Mouse (Mus musculus): ENCODE data around the gene Cnbp.

The Cnbp gene

DNA sequence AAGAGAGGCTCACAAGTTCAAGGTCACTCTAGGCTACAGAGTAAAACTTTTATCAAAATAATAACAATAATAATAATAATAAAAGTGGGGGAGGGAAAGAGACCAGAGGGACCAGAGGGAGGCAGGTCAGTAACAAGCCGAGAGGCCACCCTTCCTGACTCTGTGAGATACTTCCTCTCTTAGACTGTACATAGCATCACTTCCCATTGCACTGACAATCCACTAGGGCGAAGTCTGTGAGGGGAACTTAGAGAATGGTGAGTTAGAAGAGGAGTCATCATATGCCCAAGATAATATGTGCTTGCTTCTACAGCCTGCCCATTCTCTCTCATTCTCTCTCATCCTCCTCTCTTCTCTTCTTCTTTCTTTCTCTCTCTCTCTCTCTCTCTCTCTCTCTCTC lies 44.9 kb downstream of the Cnbp start:
- DNase-seq (ENCODE audit: low spot score): no peak

DNA sequence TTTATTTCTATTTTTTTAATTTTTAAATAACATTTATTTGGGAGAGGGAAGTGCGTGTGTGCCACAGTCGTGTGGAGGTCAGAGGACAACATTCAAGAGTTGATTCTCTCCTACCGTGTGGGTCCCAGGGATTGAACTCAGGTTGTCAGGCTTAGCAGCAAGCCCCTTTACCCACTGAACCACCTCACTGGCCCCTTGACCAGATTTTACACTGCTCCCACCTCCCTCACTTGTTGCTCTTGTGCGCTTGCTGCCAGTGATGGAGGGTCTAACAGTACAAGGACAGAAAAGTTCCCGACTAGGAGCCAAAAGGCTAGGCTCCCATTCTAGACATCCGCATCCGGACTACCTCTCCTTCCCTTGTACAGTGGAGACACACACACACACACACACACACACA lies 45.5 kb downstream of the Cnbp start:
- no peak for DNase-seq (ENCODE audit: low spot score)

DNA sequence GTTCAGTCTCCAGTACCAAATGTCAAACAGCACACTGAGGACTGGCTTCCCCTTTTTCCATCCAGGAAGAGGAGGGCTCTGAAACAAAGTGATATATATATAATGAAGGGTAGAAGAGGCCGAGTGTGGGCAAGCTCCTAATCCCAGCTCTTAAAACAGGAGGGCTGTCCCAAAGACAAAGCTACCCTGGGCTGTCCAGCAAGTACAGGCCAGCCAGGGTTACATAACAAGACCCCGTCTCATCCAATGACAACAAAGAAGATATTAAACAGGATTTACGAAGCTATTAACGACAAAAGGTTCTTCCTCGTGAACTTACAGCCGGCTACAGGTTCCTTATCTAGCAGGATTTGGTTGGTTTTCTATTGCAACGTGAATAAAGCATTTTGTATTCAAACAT lies 46.0 kb downstream of the Cnbp start:
- no peak for DNase-seq (ENCODE audit: low spot score)

- no peak for DNase-seq (ENCODE audit: low spot score)
Measured at GRCm38 (mm10) chr6:87804036-87804435, 46.9 kb downstream of the Cnbp start.

- DNase-seq (ENCODE audit: low spot score): no peak
Measured at GRCm38 (mm10) chr6:87802462-87802861, 48.4 kb downstream of the Cnbp start.

GRCm38 (mm10) chr6:87799576-87799975 lies 51.3 kb downstream of the Cnbp start:
- DNase-seq (ENCODE audit: low spot score): no peak

GRCm38 (mm10) chr6:87797321-87797720 lies 53.6 kb downstream of the Cnbp start:
- DNase-seq (ENCODE audit: low spot score): no peak

DNA sequence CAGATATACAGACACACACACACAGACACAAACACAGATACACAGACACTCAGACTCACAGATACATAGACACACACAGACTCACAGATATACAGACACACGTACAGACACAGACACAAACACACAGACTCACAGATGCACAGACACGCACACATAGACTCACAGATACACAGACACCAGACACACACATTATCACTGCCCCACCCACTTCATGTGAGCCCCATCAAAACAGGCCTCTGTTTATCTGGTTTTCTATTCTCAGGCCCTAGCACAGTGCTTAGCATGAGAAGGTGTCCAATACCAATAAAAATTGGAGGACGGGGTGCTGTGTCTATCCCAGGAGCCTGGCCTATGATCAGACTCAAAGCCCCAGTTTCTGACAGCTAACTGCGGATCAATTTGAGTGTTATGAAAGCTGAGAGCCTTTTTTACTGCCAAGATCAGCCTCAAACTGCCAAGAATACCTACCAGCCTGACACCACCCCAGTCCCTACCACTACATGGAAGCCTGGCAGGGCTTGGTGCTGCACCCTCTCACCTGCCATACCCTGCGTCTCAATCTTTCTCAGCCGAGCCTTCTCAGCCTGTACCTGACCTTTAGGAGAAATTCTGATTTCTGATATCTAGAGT lies 54.5 kb downstream of the Cnbp start:
- no peak for DNase-seq (ENCODE audit: low spot score)

- no peak for DNase-seq (ENCODE audit: low spot score)
Measured at GRCm38 (mm10) chr6:87795385-87796150, 55.3 kb downstream of the Cnbp start.

DNA sequence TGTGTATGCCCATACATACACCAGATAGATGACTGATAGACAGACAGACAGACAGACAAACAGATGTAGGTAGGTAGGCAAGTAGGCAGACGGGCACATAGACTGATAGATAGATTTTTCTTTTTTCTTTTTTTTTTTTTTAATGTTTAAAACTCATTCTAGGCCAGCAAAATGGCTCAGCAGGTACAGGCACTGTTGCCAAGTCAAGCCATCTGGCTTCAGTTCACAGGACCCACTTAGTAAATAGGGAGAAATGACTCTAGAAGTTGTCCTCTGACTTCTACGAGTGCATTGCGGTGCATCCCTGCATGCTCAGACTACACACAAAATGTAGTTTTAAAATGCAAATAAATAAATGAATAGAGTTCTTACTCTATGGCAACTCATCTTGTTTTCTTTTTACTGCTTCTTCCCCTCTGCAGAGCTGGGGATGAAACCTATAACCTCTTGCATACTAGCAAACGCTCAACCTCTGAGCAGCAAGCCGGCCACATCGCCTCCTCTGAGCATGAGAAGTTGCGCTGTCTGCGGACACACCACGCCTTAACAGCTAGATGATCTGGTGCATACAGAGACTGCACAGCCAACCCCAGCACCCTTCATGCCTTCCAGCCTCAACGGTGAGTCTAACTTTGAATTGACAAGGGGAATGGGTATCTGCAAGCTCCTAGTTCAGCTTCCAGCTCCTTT lies 56.9 kb downstream of the Cnbp start:
- DNase-seq (ENCODE audit: low spot score): no peak

Measured in testis, postnatal 10 days (tissue).